Mouse (Mus musculus): ENCODE measurements at regions not wholly inside any gene's neighbourhood (a gene's known extent, or its start where the extent isn't known, plus 50 kb on each side); places are given as distances from the start of the nearest gene placed in this dataset.

DNA sequence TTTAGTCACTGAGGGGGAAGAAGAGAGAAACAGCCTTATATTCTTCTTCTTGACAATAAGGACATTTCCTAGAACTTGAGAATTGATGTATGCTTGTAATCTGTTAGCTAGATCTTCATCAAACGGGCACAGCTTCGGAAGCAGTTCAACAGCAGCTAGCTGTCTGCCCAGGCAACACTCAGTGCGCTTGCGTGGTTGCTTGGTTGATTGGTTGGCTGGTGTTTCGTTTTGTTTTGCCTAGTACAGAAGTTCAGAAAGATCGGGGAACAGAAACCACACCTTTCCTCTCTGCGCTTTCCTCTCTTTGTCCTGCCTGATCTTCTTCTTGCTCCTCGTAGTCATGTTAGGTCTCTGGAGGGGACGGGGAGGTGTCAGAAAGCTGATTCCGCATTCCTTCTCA, 212.2 kb upstream of the Pmfbp1 start:
- ATAC-seq (ENCODE audit: insufficient read depth, low FRiP score, low TSS enrichment) (no peak), DNase-seq (ENCODE audit: low spot score) (no peak)
- Histone ChIP-seq H3K27ac (ENCODE audit: low read depth, low read length) (no peak overlapping the region), H3K4me1 (ENCODE audit: control insufficient read depth, insufficient read depth, low read length) (no peaks in the 10 kb centered on the region), H3K9ac (ENCODE audit: low read length) (no peak overlapping the region), H3K36me3 (ENCODE audit: control insufficient read depth, insufficient read depth, low read length) (no peaks in the 10 kb centered on the region), H3K27me3 (ENCODE audit: control insufficient read depth, insufficient read depth, low read length) (no peaks in the 10 kb centered on the region), H3K4me3 (ENCODE audit: low read depth, low read length) (no peak overlapping the region), H3K4me2 (ENCODE audit: low read depth) (no peak overlapping the region), H3K9me3 (ENCODE audit: control insufficient read depth, low read length) (no peaks in the 10 kb centered on the region)
- WGBS = 80% methylated on average over 10 of the region's 10 CpGs

GRCm38 (mm10) chr8:109310670-109311386, 183.0 kb upstream of the Pmfbp1 start:
- Histone ChIP-seq H3K4me3 (ENCODE audit: low read depth, low read length) (no peak overlapping the region), H3K27ac (ENCODE audit: low read depth, low read length) (peak overlapping the region; percentile 71), H3K9me3 (ENCODE audit: control insufficient read depth, low read length) (no peaks in the 10 kb centered on the region), H3K9ac (ENCODE audit: low read length) (no peak overlapping the region; the same call in 1 of the 2 replicates), H3K4me2 (ENCODE audit: low read depth) (no peak overlapping the region), H3K36me3 (ENCODE audit: control insufficient read depth, insufficient read depth, low read length) (no peaks in the 10 kb centered on the region), H3K27me3 (ENCODE audit: control insufficient read depth, insufficient read depth, low read length) (no peaks in the 10 kb centered on the region), H3K4me1 (ENCODE audit: control insufficient read depth, insufficient read depth, low read length) (peaks cover 27% of the 10 kb centered on the region)
- no peak for DNase-seq (ENCODE audit: low spot score)
- no peak for ATAC-seq (ENCODE audit: insufficient read depth, low FRiP score, low TSS enrichment)
- WGBS = 53% methylated on average over 17 of the region's 17 CpGs

DNA sequence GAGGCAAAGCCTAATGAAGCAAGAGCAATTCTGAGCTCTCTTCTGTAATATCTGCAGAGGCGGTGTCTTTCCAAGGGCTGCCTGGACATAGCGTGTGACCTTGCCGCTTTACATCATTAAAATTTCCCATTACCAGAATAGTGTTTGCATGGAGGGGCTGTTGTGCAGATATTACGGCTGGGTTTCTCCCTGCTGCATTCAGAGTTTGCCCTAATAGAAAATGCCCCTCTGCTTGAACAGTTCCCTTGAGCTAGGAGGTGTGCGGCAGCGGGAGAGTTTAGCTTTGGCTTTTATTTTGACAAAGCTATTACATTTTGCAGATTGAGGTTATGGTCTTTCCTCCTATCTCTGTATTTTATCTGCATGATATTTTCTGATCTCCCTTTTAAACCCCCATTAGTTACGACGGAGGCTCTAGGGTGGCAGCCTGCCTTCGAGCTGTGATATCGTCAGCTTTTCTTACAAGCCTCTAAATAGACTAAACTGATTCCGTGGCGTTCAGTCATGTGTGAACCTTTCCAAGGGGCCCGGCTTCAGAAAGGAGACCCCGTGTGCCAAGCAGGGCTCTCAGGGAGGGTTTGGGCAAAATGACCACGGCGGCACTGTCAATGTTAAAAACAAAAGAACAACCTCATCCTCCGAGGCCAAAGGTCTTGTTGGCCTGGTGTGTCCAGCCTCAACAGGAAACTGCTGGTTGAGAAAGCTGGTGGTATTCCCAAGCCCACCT, 182.2 kb upstream of the Pmfbp1 start:
- no peaks in the 10 kb centered on the region for H3K9me3 ChIP-seq (ENCODE audit: control insufficient read depth, low read length)
- H3K4me1 ChIP-seq (ENCODE audit: control insufficient read depth, insufficient read depth, low read length) = peaks cover 27% of the 10 kb centered on the region
- peak overlapping the region; percentile 71 for H3K27ac ChIP-seq (ENCODE audit: low read depth, low read length)
- WGBS = 32% methylated on average over 17 of the region's 17 CpGs
- no peak overlapping the region for H3K4me2 ChIP-seq (ENCODE audit: low read depth)
- peak overlapping the region; percentile 31 for H3K9ac ChIP-seq (ENCODE audit: low read length)
- no peak overlapping the region for H3K4me3 ChIP-seq (ENCODE audit: low read depth, low read length)
- ATAC-seq (ENCODE audit: insufficient read depth, low FRiP score, low TSS enrichment) (0 out of 2 replicates have a peak, but pooled peaks have one; percentile 26), DNase-seq (ENCODE audit: low spot score) (no peak)
- H3K36me3 ChIP-seq (ENCODE audit: control insufficient read depth, insufficient read depth, low read length) = no peaks in the 10 kb centered on the region
- H3K27me3 ChIP-seq (ENCODE audit: control insufficient read depth, insufficient read depth, low read length) = no peaks in the 10 kb centered on the region

- Histone ChIP-seq H3K4me3 (ENCODE audit: low read depth, low read length) (no peak overlapping the region), H3K9ac (ENCODE audit: low read length) (no peak overlapping the region), H3K36me3 (ENCODE audit: control insufficient read depth, insufficient read depth, low read length) (no peaks in the 10 kb centered on the region), H3K4me1 (ENCODE audit: control insufficient read depth, insufficient read depth, low read length) (peaks cover 27% of the 10 kb centered on the region), H3K27ac (ENCODE audit: low read depth, low read length) (peak overlapping the region; percentile 71), H3K4me2 (ENCODE audit: low read depth) (no peak overlapping the region), H3K9me3 (ENCODE audit: control insufficient read depth, low read length) (no peaks in the 10 kb centered on the region), H3K27me3 (ENCODE audit: control insufficient read depth, insufficient read depth, low read length) (no peaks in the 10 kb centered on the region)
- peak; percentile 91 for ATAC-seq (ENCODE audit: insufficient read depth, low FRiP score, low TSS enrichment)
- peak; percentile 76 for DNase-seq (ENCODE audit: low spot score)
- 3% methylated on average over 8 of the region's 8 CpGs for WGBS
Measured at GRCm38 (mm10) chr8:109312731-109313130, 181.1 kb upstream of the Pmfbp1 start.

DNA sequence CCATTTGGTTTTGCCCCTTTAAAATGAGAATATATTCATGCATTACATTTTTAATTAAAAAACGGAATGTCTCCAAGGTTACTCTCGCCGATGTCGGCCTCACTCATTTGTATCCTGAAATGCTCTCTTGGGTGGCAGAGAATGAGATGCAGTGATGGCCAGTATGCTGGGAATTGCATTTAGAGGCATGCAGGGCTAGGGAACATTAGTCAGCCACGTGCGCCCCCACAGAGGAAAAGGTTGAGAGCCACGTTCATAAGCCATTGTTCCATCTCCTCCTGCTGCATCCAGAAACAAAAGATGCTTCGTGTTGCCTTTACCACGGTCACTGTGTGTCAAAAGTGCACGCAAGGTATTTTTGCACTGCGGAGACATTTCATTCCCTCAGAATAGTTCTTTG, 172.9 kb upstream of the Pmfbp1 start:
- 57% methylated on average over 11 of the region's 11 CpGs for WGBS
- Histone ChIP-seq H3K36me3 (ENCODE audit: control insufficient read depth, insufficient read depth, low read length) (no peaks in the 10 kb centered on the region), H3K4me2 (ENCODE audit: low read depth) (no peak overlapping the region), H3K4me1 (ENCODE audit: control insufficient read depth, insufficient read depth, low read length) (peaks cover 8% of the 10 kb centered on the region), H3K9ac (ENCODE audit: low read length) (0 out of 2 replicates have a peak overlapping the region, but pooled peaks have one; percentile 11), H3K27ac (ENCODE audit: low read depth, low read length) (peak overlapping the region; percentile 65), H3K27me3 (ENCODE audit: control insufficient read depth, insufficient read depth, low read length) (no peaks in the 10 kb centered on the region), H3K4me3 (ENCODE audit: low read depth, low read length) (no peak overlapping the region), H3K9me3 (ENCODE audit: control insufficient read depth, low read length) (no peaks in the 10 kb centered on the region)
- DNase-seq (ENCODE audit: low spot score) = peak; percentile 33
- ATAC-seq (ENCODE audit: insufficient read depth, low FRiP score, low TSS enrichment) = no peak

GRCm38 (mm10) chr8:109323351-109323750, 170.5 kb upstream of the Pmfbp1 start:
- H3K4me3 ChIP-seq (ENCODE audit: low read depth, low read length) = no peak overlapping the region
- WGBS = 75% methylated on average over 2 of the region's 2 CpGs

GRCm38 (mm10) chr8:109324241-109324640, 169.6 kb upstream of the Pmfbp1 start:
- Histone ChIP-seq H3K27me3 (ENCODE audit: control insufficient read depth, insufficient read depth, low read length) (no peaks in the 10 kb centered on the region), H3K27ac (ENCODE audit: low read depth, low read length) (no peak overlapping the region), H3K4me3 (ENCODE audit: low read depth, low read length) (no peak overlapping the region), H3K9ac (ENCODE audit: low read length) (no peak overlapping the region), H3K36me3 (ENCODE audit: control insufficient read depth, insufficient read depth, low read length) (no peaks in the 10 kb centered on the region), H3K9me3 (ENCODE audit: control insufficient read depth, low read length) (no peaks in the 10 kb centered on the region), H3K4me2 (ENCODE audit: low read depth) (no peak overlapping the region), H3K4me1 (ENCODE audit: control insufficient read depth, insufficient read depth, low read length) (peaks cover 8% of the 10 kb centered on the region)
- no peak for DNase-seq (ENCODE audit: low spot score)
- ATAC-seq (ENCODE audit: insufficient read depth, low FRiP score, low TSS enrichment) = no peak
- 92% methylated on average over 9 of the region's 9 CpGs for WGBS

More at GRCm38 (mm10) chr8:109323351-109323750, 170.5 kb upstream of the Pmfbp1 start:
- DNase-seq (ENCODE audit: low spot score) = no peak
- no peak overlapping the region for H3K9ac ChIP-seq (ENCODE audit: low read length)
- ATAC-seq (ENCODE audit: insufficient read depth, low FRiP score, low TSS enrichment) = no peak
- H3K4me2 ChIP-seq (ENCODE audit: low read depth) = no peak overlapping the region
- H3K36me3 ChIP-seq (ENCODE audit: control insufficient read depth, insufficient read depth, low read length) = no peaks in the 10 kb centered on the region
- no peak overlapping the region for H3K27ac ChIP-seq (ENCODE audit: low read depth, low read length)
- no peaks in the 10 kb centered on the region for H3K9me3 ChIP-seq (ENCODE audit: control insufficient read depth, low read length)
- no peaks in the 10 kb centered on the region for H3K27me3 ChIP-seq (ENCODE audit: control insufficient read depth, insufficient read depth, low read length)
- H3K4me1 ChIP-seq (ENCODE audit: control insufficient read depth, insufficient read depth, low read length) = peaks cover 8% of the 10 kb centered on the region

DNA sequence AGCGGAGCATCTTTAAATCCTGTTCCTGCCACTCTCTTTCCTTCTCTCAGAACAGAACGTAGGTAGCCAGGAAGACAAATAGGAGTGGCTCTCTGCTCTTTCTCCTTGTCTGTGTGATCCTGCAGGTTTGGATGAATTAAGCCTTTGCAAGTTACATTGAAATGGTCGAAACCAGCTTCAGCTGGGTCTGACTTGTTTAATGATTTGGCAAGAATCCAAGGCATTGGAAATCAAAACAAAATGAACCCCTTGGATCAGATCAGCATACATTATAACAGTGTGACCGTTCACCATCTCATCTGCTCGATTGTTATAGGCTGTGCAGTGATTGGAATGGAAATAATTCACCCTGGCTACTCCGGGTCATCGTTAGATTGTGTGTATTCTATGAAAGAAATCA, 157.6 kb upstream of the Pmfbp1 start:
- no peaks in the 10 kb centered on the region for H3K9me3 ChIP-seq (ENCODE audit: control insufficient read depth, low read length)
- H3K27me3 ChIP-seq (ENCODE audit: control insufficient read depth, insufficient read depth, low read length) = no peaks in the 10 kb centered on the region
- no peak for DNase-seq (ENCODE audit: low spot score)
- H3K4me1 ChIP-seq (ENCODE audit: control insufficient read depth, insufficient read depth, low read length) = no peaks in the 10 kb centered on the region
- no peaks in the 10 kb centered on the region for H3K36me3 ChIP-seq (ENCODE audit: control insufficient read depth, insufficient read depth, low read length)
- H3K9ac ChIP-seq (ENCODE audit: low read length) = no peak overlapping the region
- 69% methylated on average over 7 of the region's 7 CpGs for WGBS
- no peak overlapping the region for H3K4me3 ChIP-seq (ENCODE audit: low read depth, low read length)
- H3K27ac ChIP-seq (ENCODE audit: low read depth, low read length) = peak overlapping the region; percentile 45; the same call in 1 of the 2 replicates
- ATAC-seq (ENCODE audit: insufficient read depth, low FRiP score, low TSS enrichment) = peak; percentile 31; the same call in 1 of the 2 replicates
- H3K4me2 ChIP-seq (ENCODE audit: low read depth) = no peak overlapping the region
